In genomic region chr7:140805704-140806103, GRCm38 (mm10) we compare ENCODE assay signal across 9 mouse cellular contexts. TPM values are rescaled to one million over a fixed set of nuclear protein-coding genes. Genes with fewer than 3 reads are reported as not detected.
DNase-seq lines count a peak whose midpoint lies in the region; ATAC-seq lines count a peak whose summit lies in the region.
"Had no signal": no experiment of that assay in that cellular context is flagged by ENCODE, and none has a peak within 500 bp of the region (broad histone marks: within the 10 kb centered on the region; RNA-seq: fewer than 3 reads in every experiment).

No protein-coding gene starts in this region.

- peak; percentile 16 for DNase-seq in forebrain, embryonic 14.5 days (ENCODE audit: low spot score)
- DNase-seq in A20 (ENCODE audit: low read depth, low spot score): peak; percentile 64
- peak; percentile 70 to 79 for DNase-seq in adrenal gland, postnatal 36 days
- peak; percentile 23 for DNase-seq in forelimb bud, embryonic 11.5 days (ENCODE audit: low read depth, low spot score)
- DNase-seq in layer of hippocampus, postnatal 36 days: peak; percentile 30 to 43
- peak; percentile 68 for DNase-seq in thymus, postnatal 4 days

- no peaks in the 10 kb centered on the region for H3K9me3 ChIP-seq in forebrain, embryonic 14.5 days (replicated peaks; ENCODE audit: control insufficient read depth, low read length)
- no peaks in the 10 kb centered on the region for H3K9me3 ChIP-seq in forebrain, embryonic 15.5 days

- H3K4me2 ChIP-seq in forebrain, embryonic 14.5 days (ENCODE audit: low read length): no peak overlapping the region
- no peak overlapping the region for H3K4me2 ChIP-seq in forebrain, embryonic 15.5 days (replicated peaks)

- no peak overlapping the region for H3K9ac ChIP-seq in forebrain, embryonic 14.5 days (ENCODE audit: low read length)
- H3K9ac ChIP-seq in forebrain, embryonic 15.5 days (replicated peaks): no peak overlapping the region

- 17% methylated on average over 1 of the region's 1 CpGs for WGBS in forebrain, embryonic 14.5 days
- 17% methylated on average over 1 of the region's 1 CpGs for WGBS in forebrain, embryonic 15.5 days

- H3K27me3 ChIP-seq in forebrain, embryonic 14.5 days (replicated peaks; ENCODE audit: control insufficient read depth, insufficient read depth, low read length): no peaks in the 10 kb centered on the region
- H3K27me3 ChIP-seq in forebrain, embryonic 15.5 days: no peaks in the 10 kb centered on the region

- H3K36me3 ChIP-seq in forebrain, embryonic 14.5 days (ENCODE audit: control insufficient read depth, insufficient read depth, low read length): peaks cover 3% of the 10 kb centered on the region; the same call in 1 of the 2 replicates
- H3K36me3 ChIP-seq in forebrain, embryonic 15.5 days: no peaks in the 10 kb centered on the region

- no peak overlapping the region for H3K27ac ChIP-seq in forebrain, embryonic 14.5 days (ENCODE audit: low read depth, low read length)
- no peak overlapping the region for H3K27ac ChIP-seq in forebrain, embryonic 15.5 days (replicated peaks)

- no peak overlapping the region for H3K4me3 ChIP-seq in forebrain, embryonic 14.5 days (ENCODE audit: low read depth, low read length)
- H3K4me3 ChIP-seq in forebrain, embryonic 15.5 days: no peak overlapping the region

- H3K4me1 ChIP-seq in forebrain, embryonic 14.5 days (ENCODE audit: control insufficient read depth, insufficient read depth, low read length): no peaks in the 10 kb centered on the region
- H3K4me1 ChIP-seq in forebrain, embryonic 15.5 days: no peaks in the 10 kb centered on the region

- ATAC-seq in forebrain, embryonic 14.5 days: no peak
- no peak for ATAC-seq in forebrain, embryonic 15.5 days (replicated peaks)
- peak; percentile 98 for ATAC-seq in megakaryocyte progenitor cell, adult 5-6 weeks (replicated peaks; ENCODE audit: poor library complexity)

RNA-seq across cellular contexts. Expression of gene Zfp941, which starts 16.3 kb away (rescaled TPM):
- 12.3 and 13.6 TPM in 2 replicates for polyA plus RNA-seq in forebrain, embryonic 14.5 days (2014; fragmentation: Nextera tagmentation; extraction: Ambion mirVana)
- 11.1 and 12.7 TPM in 2 replicates for polyA plus RNA-seq in forebrain, embryonic 15.5 days (2015; fragmentation: Nextera tagmentation; extraction: Ambion mirVana)
- total RNA-seq in adrenal gland, postnatal 36 days (2021): 1 to 10 TPM; 2.7 to 3.4 TPM
- total RNA-seq in layer of hippocampus, postnatal 36 days (2021): 10 to 100 TPM; 12.3 to 13.3 TPM
- total RNA-seq in megakaryocyte progenitor cell, adult 5-6 weeks (2015): 0.66 and 1.2 TPM in 2 replicates
- total RNA-seq in megakaryocyte progenitor cell, adult 5-6 weeks (2017): 1.4 and 1.5 TPM in 2 replicates

RNA-seq across cellular contexts. Expression of gene Syce1, which starts 18.1 kb away (rescaled TPM):
- polyA plus RNA-seq in forebrain, embryonic 14.5 days (2014; fragmentation: Nextera tagmentation; extraction: Ambion mirVana): 0.23 and 0.45 TPM in 2 replicates
- 0.13 and 0.55 TPM in 2 replicates for polyA plus RNA-seq in forebrain, embryonic 15.5 days (2015; fragmentation: Nextera tagmentation; extraction: Ambion mirVana)
- not detected for total RNA-seq in adrenal gland, postnatal 36 days (2021)
- total RNA-seq in layer of hippocampus, postnatal 36 days (2021): under 1 TPM in 1 of 2 experiments, not detected in 1; 0.40 TPM
- 0.20 and 1.4 TPM in 2 replicates for total RNA-seq in megakaryocyte progenitor cell, adult 5-6 weeks (2015)
- total RNA-seq in megakaryocyte progenitor cell, adult 5-6 weeks (2017): 2.7 and 4.4 TPM in 2 replicates
- total RNA-seq: layer of hippocampus, adult 18-20 months had no signal

RNA-seq across cellular contexts. Expression of gene Urah, which starts 29.1 kb away (rescaled TPM):
- polyA plus RNA-seq in forebrain, embryonic 14.5 days (2014; fragmentation: Nextera tagmentation; extraction: Ambion mirVana): 0.41 TPM in 1 of 2 replicates, not detected in the other
- not detected in 2 replicates for polyA plus RNA-seq in forebrain, embryonic 15.5 days (2015; fragmentation: Nextera tagmentation; extraction: Ambion mirVana)
- total RNA-seq in adrenal gland, postnatal 36 days (2021): under 1 TPM in 1 of 2 experiments, not detected in 1; 0.70 TPM
- 1 to 10 TPM; 1.8 to 2.9 TPM for total RNA-seq in layer of hippocampus, postnatal 36 days (2021)
- total RNA-seq in megakaryocyte progenitor cell, adult 5-6 weeks (2015): not detected in 2 replicates
- total RNA-seq in megakaryocyte progenitor cell, adult 5-6 weeks (2017): not detected in 2 replicates

RNA-seq across cellular contexts. Expression of gene Scgb1c1, which starts 39.6 kb away (rescaled TPM):
- not detected in 2 replicates for polyA plus RNA-seq in forebrain, embryonic 14.5 days (2014; fragmentation: Nextera tagmentation; extraction: Ambion mirVana)
- polyA plus RNA-seq in forebrain, embryonic 15.5 days (2015; fragmentation: Nextera tagmentation; extraction: Ambion mirVana): not detected in 2 replicates
- total RNA-seq in adrenal gland, postnatal 36 days (2021): not detected
- not detected for total RNA-seq in layer of hippocampus, postnatal 36 days (2021)
- total RNA-seq in megakaryocyte progenitor cell, adult 5-6 weeks (2015): not detected in 2 replicates
- total RNA-seq in megakaryocyte progenitor cell, adult 5-6 weeks (2017): not detected in 2 replicates
- total RNA-seq: layer of hippocampus, adult 18-20 months had no signal

RNA-seq across cellular contexts. Expression of gene Odf3, which starts 41.9 kb away (rescaled TPM):
- polyA plus RNA-seq in forebrain, embryonic 14.5 days (2014; fragmentation: Nextera tagmentation; extraction: Ambion mirVana): not detected in 2 replicates
- polyA plus RNA-seq in forebrain, embryonic 15.5 days (2015; fragmentation: Nextera tagmentation; extraction: Ambion mirVana): 0.10 TPM in 1 of 2 replicates, not detected in the other
- under 1 TPM in 1 of 2 experiments, not detected in 1; 0.26 TPM for total RNA-seq in adrenal gland, postnatal 36 days (2021)
- not detected for total RNA-seq in layer of hippocampus, postnatal 36 days (2021)
- not detected in 2 replicates for total RNA-seq in megakaryocyte progenitor cell, adult 5-6 weeks (2015)
- not detected in 2 replicates for total RNA-seq in megakaryocyte progenitor cell, adult 5-6 weeks (2017)
- total RNA-seq: layer of hippocampus, adult 18-20 months had no signal

Comparison
In these comparisons a context has a peak if more than half of its experiments do, and no peak if none do; other contexts are left out.
1. DNase-seq: peak in every context shown above with its lines; median percentile 74 in adrenal gland, postnatal 36 days; 68 in thymus, postnatal 4 days; 64 in A20; 36 in layer of hippocampus, postnatal 36 days; 23 in forelimb bud, embryonic 11.5 days; 16 in forebrain, embryonic 14.5 days.